Mouse (Mus musculus): Measurements from ENCODE around the gene Mettl1.
A peak's percentile ranks its signal among the peaks of the same experiment; 100 is the strongest.
"Not testable (repeated sequence)": the region's sequence is repeated elsewhere in the genome, so short reads cannot be mapped to it uniquely, and the experiment has no call there.

Gene Mettl1

GRCm38 (mm10) chr10:127068360-127069038, 27.3 kb downstream of the Mettl1 start:
- no peak for DNase-seq (ENCODE audit: low spot score in 2 of 2)

GRCm38 (mm10) chr10:127069281-127070189, 28.3 kb downstream of the Mettl1 start:
- DNase-seq (ENCODE audit: low spot score in 2 of 2), result no peak

GRCm38 (mm10) chr10:127070190-127071121, 29.2 kb downstream of the Mettl1 start, which contains the start of gene Tspan31:
Gene Tspan31 (minus strand): TSS chr10:127070264.
- peak; percentile 90 to 92 for DNase-seq (ENCODE audit: low spot score in 2 of 2)

GRCm38 (mm10) chr10:127071203-127071602, 30.0 kb downstream of the Mettl1 start:
- no peak for DNase-seq (ENCODE audit: low spot score in 2 of 2)

GRCm38 (mm10) chr10:127072270-127072669, 31.1 kb downstream of the Mettl1 start:
- not testable (repeated sequence) for DNase-seq (ENCODE audit: low spot score in 2 of 2)

- DNase-seq (ENCODE audit: low spot score in 2 of 2), result not testable (repeated sequence)
Measured at GRCm38 (mm10) chr10:127072969-127073368, 31.8 kb downstream of the Mettl1 start.

- no peak for DNase-seq (ENCODE audit: low spot score in 2 of 2)
Measured at GRCm38 (mm10) chr10:127073981-127074380, 32.8 kb downstream of the Mettl1 start.

- DNase-seq (ENCODE audit: low spot score in 2 of 2), result no peak
Measured at GRCm38 (mm10) chr10:127075080-127075479, 33.9 kb downstream of the Mettl1 start, which contains the start of gene Agap2. Gene Agap2 (plus strand): TSS chr10:127075284.

GRCm38 (mm10) chr10:127075651-127076050, 34.4 kb downstream of the Mettl1 start:
- no peak for DNase-seq (ENCODE audit: low spot score in 2 of 2)

GRCm38 (mm10) chr10:127076082-127076481, 34.9 kb downstream of the Mettl1 start:
- no peak for DNase-seq (ENCODE audit: low spot score in 2 of 2)

GRCm38 (mm10) chr10:127077515-127077914, 36.3 kb downstream of the Mettl1 start:
- DNase-seq (ENCODE audit: low spot score in 2 of 2), result no peak

- peak in 1 of 2 experiments; percentile 78 for DNase-seq (ENCODE audit: low spot score in 2 of 2)
Measured at GRCm38 (mm10) chr10:127078001-127078676, 36.9 kb downstream of the Mettl1 start.

GRCm38 (mm10) chr10:127078677-127079575, 37.7 kb downstream of the Mettl1 start:
- peak in 1 of 2 experiments; percentile 61 for DNase-seq (ENCODE audit: low spot score in 2 of 2)

- DNase-seq (ENCODE audit: low spot score in 2 of 2), result peak in 1 of 2 experiments; percentile 59
Measured at GRCm38 (mm10) chr10:127079665-127080391, 38.6 kb downstream of the Mettl1 start.

- no peak for DNase-seq (ENCODE audit: low spot score in 2 of 2)
Measured at GRCm38 (mm10) chr10:127080901-127081780, 39.9 kb downstream of the Mettl1 start.

GRCm38 (mm10) chr10:127081996-127082620, 40.9 kb downstream of the Mettl1 start:
- DNase-seq (ENCODE audit: low spot score in 2 of 2), result no peak

GRCm38 (mm10) chr10:127083292-127083914, 42.2 kb downstream of the Mettl1 start:
- DNase-seq (ENCODE audit: low spot score in 2 of 2), result no peak

Measured in frontal cortex, postnatal 10 days (tissue).